Mouse (Mus musculus) cerebellum, adult 2 months (tissue): Measurements from ENCODE around the gene Hrh2. TPM values are rescaled to one million over a fixed set of nuclear protein-coding genes. Genes with fewer than 3 reads are reported as not detected.

Experiments used
- DNase-seq, 2 experiments: peaks; one replicate each; pipeline ENCODE4 v3.0.0; 2021
- H3K27ac ChIP-seq: fragments of 200-500 bp; 2 replicates; pipeline ENCODE4 v1.5.1; 2012; ENCODE audit warnings: low read length, control low read depth, inconsistent platforms; ENCODE audit not compliant: insufficient read depth
- H3K27me3 ChIP-seq: fragments of 200-500 bp; 2 replicates; pipeline ENCODE4 v1.6.1; 2012; ENCODE audit warnings: inconsistent platforms, mild to moderate bottlenecking, low read length, moderate library complexity; ENCODE audit not compliant: control insufficient read depth, insufficient read depth
- H3K4me1 ChIP-seq: fragments of 200-500 bp; 2 replicates; pipeline ENCODE4 v1.6.1; 2011; ENCODE audit warnings: low read length; ENCODE audit not compliant: control insufficient read depth, insufficient read depth
- H3K4me3 ChIP-seq: fragments of 200-500 bp; replicated peaks from 2 replicates; pipeline ENCODE3; 2011; ENCODE audit warnings: mild to moderate bottlenecking, low read depth, low read length, control low read depth; ENCODE audit not compliant: insufficient read depth
- CTCF ChIP-seq: fragments of 200-500 bp; IDR thresholded peaks from 2 replicates; pipeline ENCODE4 v1.5.1; 2011; ENCODE audit warnings: low read depth, mild to moderate bottlenecking, control low read depth, low read length, moderate library complexity, borderline replicate concordance; ENCODE audit not compliant: insufficient read depth
- POLR2A ChIP-seq: fragments of 200-500 bp; IDR thresholded peaks from 2 replicates; pipeline ENCODE4 v1.6.1; 2011; ENCODE audit warnings: low read length, control low read depth, borderline replicate concordance; ENCODE audit not compliant: insufficient read depth
- WGBS: fragments of 180-500 bp; shearing (Covaris S2); methylation state at CpG from one replicate; pipeline ENCODE4 v1.1.7; 2018; 5-methylcytosine and 5-hydroxymethylcytosine counted together
- polyA plus RNA-seq: library from polyadenylated mRNA; depleted of rRNA; stranded (reverse); fragments of >200 nt; gene quantifications from 2 replicates; pipeline ENCODE4 v1.2.3, GENCODE M21; 2012

Hrh2 gene
- polyA plus RNA-seq, 1 experiment, result 6.5 TPM

DNA sequence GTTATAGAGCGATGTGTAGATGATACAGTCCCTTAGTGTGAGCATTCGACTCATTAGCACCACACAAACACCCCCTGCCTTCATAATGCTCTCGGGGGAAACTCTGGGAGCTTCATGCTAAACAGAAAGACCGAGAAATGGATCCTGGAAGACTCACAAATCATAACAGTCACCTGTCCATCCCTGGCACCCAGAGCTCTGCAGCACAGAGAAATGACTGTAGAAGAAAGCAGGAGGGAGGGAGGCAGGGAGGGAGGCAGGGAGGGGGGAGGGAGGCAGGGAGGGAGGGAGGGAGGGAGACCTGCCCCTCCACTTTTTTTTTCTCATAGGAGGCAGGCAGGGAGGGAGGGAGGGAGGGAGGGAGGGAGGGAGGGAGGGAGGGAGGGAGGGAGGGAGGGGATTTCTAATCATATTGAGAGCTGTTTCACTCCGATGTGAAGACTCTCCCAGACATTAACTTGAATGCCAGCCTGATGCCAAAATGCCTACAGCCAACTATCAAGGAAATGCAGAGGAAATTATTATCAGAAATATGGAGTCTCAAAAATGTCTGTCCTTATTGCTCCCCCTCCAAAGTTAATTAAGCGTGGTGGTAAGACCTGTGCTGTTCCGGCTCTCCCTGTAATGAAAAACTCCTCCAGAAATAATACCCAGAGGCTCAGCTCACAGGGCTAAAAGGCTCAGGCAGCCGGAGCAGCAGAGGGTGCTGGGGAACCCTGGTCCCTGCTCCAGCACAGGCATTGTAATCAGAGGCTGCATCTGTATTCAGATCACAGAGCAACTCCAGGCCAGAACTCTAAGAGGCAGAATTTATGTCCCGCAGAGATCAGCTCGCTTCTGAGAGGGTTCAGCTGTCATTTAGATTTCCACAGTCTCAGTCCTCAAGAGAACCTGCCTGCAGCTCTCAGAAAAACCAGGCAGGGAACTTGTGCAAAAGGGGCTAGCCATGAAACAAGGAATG is 19.9 kb downstream of the Hrh2 start:
- DNase-seq, result peak in 1 of 2 experiments; percentile 17
- Histone ChIP-seq H3K27ac (no peak overlapping the region), H3K27me3 (no peaks in the 10 kb centered on the region), H3K4me1 (no peaks in the 10 kb centered on the region), H3K4me3 (no peak overlapping the region)
- 38% methylated on average over 10 of the region's 10 CpGs for WGBS
- TF ChIP-seq POLR2A, result no peak
- no peak for TF ChIP-seq CTCF

DNA sequence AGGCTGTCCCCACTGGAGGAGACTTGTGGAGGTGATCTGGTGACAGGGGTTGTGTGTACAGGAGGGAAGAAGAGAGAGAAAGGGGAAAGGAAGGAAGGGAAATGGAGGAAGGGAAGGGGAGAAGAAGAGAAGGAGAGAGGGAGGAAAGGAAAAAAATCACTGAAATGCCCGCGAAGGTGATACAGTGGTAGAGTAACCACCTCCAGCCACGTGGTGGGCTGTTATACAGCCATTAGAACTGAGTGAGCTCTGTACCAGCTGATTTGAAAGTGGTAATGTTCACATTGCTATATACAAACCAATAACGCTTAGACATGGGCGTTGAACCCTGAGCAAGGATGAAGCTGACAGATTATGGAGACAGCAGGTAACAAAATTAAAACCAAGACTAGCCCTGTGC is 20.6 kb downstream of the Hrh2 start:
- 49% methylated on average over 5 of the region's 5 CpGs for WGBS
- Histone ChIP-seq H3K27ac (no peak overlapping the region), H3K4me1 (no peaks in the 10 kb centered on the region), H3K27me3 (no peaks in the 10 kb centered on the region), H3K4me3 (no peak overlapping the region)
- TF ChIP-seq POLR2A (no peak), CTCF (no peak)
- no peak for DNase-seq

DNA sequence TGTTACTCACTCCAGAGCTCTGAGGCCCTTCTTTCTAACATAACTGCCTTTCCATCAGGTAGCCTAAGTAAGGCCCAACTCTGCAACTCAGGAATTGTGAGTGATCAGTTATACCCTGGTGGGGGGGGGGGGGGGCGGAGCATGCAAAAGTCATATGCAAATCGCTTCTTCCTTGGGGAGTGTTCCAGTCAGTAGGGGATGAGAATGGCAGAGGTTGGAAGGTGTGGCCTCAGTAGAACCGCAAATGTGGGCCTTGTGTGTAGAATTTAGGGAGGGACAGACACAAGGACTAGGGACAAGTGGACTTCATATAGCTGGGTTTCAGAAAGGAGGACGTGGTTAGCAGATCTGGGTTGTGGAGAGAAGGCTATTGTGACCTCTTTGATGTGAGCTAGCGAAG is 23.3 kb downstream of the Hrh2 start:
- WGBS, result 71% methylated on average over 5 of the region's 5 CpGs
- no peaks in the 10 kb centered on the region for H3K27me3 ChIP-seq
- no peak overlapping the region for H3K27ac ChIP-seq
- no peak for TF ChIP-seq POLR2A
- TF ChIP-seq CTCF, result no peak
- H3K4me3 ChIP-seq, result no peak overlapping the region
- no peaks in the 10 kb centered on the region for H3K4me1 ChIP-seq
- DNase-seq, result no peak

DNA sequence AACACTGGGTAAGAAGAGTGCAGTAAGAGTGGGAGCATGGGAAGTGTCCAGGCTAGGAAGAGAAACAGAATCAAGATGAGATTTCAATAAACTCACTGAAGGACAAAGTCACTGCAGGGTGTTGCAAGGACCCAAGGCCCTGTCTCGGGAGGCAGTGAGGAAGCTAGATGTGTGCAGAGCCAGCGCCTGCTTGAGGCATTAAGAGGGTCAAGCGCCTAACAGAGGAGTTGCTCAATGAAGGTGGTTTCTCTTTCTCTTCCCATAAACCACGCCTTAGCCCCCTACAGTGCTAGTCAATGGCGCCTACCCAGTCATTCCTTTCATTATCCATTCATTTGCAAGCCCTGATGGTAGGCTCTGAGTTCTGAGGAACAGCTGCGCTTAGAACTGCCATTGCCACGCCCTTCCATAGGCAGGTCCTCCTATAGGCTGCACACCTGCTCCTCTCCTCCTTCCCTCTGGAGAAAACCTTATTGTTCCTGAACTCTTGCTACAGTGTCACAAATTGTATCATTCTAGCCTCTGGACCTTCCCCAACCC is 23.9 kb downstream of the Hrh2 start:
- Histone ChIP-seq H3K4me3 (no peak overlapping the region), H3K27me3 (no peaks in the 10 kb centered on the region), H3K27ac (no peak overlapping the region), H3K4me1 (no peaks in the 10 kb centered on the region)
- DNase-seq, result no peak
- no peak for TF ChIP-seq POLR2A
- 70% methylated on average over 7 of the region's 7 CpGs for WGBS

DNA sequence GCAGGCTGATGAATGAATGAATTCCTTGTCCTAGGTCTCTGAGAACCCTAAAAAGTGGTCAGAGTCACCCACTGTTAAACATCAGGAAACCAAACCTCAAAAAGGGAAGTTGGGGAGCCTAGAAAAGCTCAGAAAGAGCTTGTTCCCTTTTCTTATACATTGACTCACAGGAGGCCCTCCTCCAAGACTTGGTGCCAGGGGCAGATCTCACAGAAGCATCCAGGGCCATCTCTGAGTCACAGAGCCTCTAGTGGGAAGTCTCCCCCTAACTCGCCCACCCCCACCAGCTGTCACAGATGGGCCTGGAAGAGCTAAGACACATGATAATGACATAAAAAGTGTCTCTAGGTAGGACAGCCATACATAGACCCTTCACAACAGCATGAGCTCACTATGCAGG is 26.4 kb downstream of the Hrh2 start:
- no peaks in the 10 kb centered on the region for H3K4me1 ChIP-seq
- TF ChIP-seq CTCF (no peak), POLR2A (no peak)
- no peaks in the 10 kb centered on the region for H3K27me3 ChIP-seq
- H3K27ac ChIP-seq, result no peak overlapping the region
- 84% methylated on average over 1 of the region's 1 CpGs for WGBS
- no peak overlapping the region for H3K4me3 ChIP-seq
- no peak for DNase-seq

DNA sequence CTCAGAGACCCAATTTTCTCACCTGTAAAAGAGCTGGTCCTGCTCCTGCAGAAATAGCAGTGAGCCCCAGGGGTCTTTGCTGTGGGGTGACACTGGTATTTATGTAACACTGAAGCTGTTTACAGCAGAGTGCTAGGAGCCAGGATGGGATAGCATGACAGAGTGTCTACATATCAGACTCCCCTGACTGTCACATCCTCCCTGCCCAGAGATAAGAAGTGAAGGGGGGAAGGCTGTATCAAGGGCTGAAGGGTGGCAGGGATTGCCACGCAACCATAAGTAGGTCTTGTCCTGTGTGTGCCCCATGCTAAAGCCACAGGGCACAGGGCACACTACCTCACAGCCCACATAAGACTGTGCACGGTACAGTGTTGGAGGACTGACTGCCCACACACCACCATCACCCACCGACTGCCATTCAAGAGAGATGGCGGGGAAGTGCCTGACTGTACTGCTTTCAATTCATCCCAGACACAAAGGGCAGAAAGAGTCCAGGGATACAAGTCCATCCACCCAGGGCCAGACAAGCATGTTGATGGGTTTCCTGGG is 29.8 kb downstream of the Hrh2 start:
- TF ChIP-seq POLR2A (no peak), CTCF (no peak)
- no peak overlapping the region for H3K4me3 ChIP-seq
- 69% methylated on average over 4 of the region's 4 CpGs for WGBS
- no peak overlapping the region for H3K27ac ChIP-seq
- no peaks in the 10 kb centered on the region for H3K4me1 ChIP-seq
- DNase-seq, result no peak
- H3K27me3 ChIP-seq, result no peaks in the 10 kb centered on the region

DNA sequence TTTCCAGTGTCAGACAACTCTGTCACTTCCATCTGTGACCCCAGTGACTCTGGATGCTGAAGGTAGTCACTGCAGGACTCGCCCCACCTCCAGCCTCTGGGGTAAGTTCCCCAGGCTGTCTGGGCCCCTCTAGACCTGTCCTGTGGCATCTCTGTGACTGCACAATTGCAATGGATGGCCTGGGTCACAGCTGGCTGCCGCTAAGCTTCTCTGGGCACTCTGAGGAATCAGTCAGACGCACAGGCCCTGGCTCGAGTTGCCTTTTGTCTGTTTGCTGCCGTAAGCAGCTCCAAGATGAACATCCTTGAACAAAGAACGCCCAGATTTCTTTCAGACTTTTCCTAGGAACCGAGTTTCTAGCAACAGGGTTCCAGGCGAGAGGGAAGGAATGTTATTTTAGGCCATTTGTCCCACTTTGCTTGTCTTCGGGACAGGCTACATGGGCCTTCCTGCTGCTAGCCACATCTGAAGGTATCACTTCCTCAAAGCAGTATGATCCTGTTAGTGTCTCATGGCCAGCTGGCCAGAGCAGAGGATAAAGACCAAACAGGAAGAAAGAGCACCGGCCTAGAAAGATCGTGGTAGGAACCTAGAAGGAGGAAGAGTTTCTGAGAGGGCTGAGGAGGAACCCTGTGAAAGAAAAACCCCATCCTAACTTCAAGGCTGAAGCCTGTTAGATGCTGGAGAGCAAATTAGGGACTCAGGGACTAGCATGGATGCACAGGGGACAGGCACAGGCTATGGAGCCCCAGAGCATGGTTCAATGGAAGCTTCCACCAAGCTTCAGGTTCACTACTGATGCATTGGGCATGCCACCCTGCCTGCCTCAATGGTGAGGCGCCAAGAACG is 31.2 kb downstream of the Hrh2 start:
- Histone ChIP-seq H3K4me1 (no peaks in the 10 kb centered on the region), H3K27ac (no peak overlapping the region), H3K27me3 (no peaks in the 10 kb centered on the region), H3K4me3 (no peak overlapping the region)
- WGBS, result 69% methylated on average over 13 of the region's 13 CpGs
- DNase-seq, result no peak
- TF ChIP-seq POLR2A (no peak), CTCF (no peak)
